In the genomic region with DNA sequence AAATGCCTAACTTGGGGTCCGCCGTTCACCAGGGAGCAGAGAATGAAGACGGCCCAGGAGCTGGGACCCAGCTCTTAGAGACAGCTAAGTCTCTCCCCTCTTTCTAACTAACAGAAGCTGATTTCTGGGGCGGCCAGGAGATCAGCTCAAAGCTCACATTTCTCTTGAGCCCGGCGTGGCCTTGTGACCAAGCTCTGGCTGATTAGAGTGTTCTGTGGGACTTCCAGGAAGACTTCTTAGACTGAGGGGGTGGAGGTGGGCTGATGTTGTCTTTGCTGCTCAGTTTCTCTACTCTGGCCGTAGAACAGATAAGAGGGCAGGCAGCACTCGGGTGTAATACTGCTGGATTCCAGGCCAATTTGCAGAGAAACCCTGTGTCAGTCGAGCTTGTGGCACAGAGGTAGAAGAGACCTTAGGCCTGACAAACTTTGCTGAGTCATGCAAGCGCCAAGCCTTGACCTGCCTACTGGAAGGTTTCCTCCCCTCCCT, we compare ENCODE assay signal across 9 mouse cellular contexts.
DNase-seq lines count a peak whose midpoint lies in the region; ATAC-seq lines count a peak whose summit lies in the region.
"Had no signal": no experiment of that assay in that cellular context is flagged by ENCODE, and none has a peak within 500 bp of the region (broad histone marks: within the 10 kb centered on the region; RNA-seq: fewer than 3 reads in every experiment).

No protein-coding gene starts in this region.

- H3K9me3 ChIP-seq in embryonic facial prominence, embryonic 15.5 days (replicated peaks), result no peaks in the 10 kb centered on the region
- no peaks in the 10 kb centered on the region for H3K9me3 ChIP-seq in hindbrain, embryonic 10.5 days
- no peaks in the 10 kb centered on the region for H3K9me3 ChIP-seq in limb, embryonic 13.5 days
- no peaks in the 10 kb centered on the region for H3K9me3 ChIP-seq in midbrain, embryonic 16.5 days (replicated peaks; ENCODE audit: control insufficient read depth, low read length, poor library complexity, severe bottlenecking)

- 0 out of 2 replicates have a peak overlapping the region, but pooled peaks have one; percentile 9 for H3K9ac ChIP-seq in embryonic facial prominence, embryonic 15.5 days
- H3K9ac ChIP-seq in limb, embryonic 13.5 days, result 0 out of 2 replicates have a peak overlapping the region, but pooled peaks have one; percentile 31
- H3K9ac ChIP-seq in midbrain, embryonic 16.5 days (ENCODE audit: low read depth, low read length), result peak overlapping the region; percentile 7; the same call in 1 of the 2 replicates

- H3K36me3 ChIP-seq in embryonic facial prominence, embryonic 15.5 days, result no peaks in the 10 kb centered on the region
- no peaks in the 10 kb centered on the region for H3K36me3 ChIP-seq in hindbrain, embryonic 10.5 days
- no peaks in the 10 kb centered on the region for H3K36me3 ChIP-seq in limb, embryonic 13.5 days
- H3K36me3 ChIP-seq in midbrain, embryonic 16.5 days (ENCODE audit: control insufficient read depth, insufficient read depth, low read length), result no peaks in the 10 kb centered on the region

- peak overlapping the region; percentile 76 for H3K27ac ChIP-seq in embryonic facial prominence, embryonic 15.5 days (replicated peaks)
- peak overlapping the region; percentile 82 for H3K27ac ChIP-seq in hindbrain, embryonic 10.5 days
- peak overlapping the region; percentile 76 for H3K27ac ChIP-seq in limb, embryonic 13.5 days
- peak overlapping the region; percentile 59 for H3K27ac ChIP-seq in midbrain, embryonic 16.5 days (ENCODE audit: low read length)

- H3K27me3 ChIP-seq in embryonic facial prominence, embryonic 15.5 days, result no peaks in the 10 kb centered on the region
- H3K27me3 ChIP-seq in hindbrain, embryonic 10.5 days (ENCODE audit: insufficient read depth, poor library complexity, severe bottlenecking), result no peaks in the 10 kb centered on the region
- peaks cover 2% of the 10 kb centered on the region; the same call in 1 of the 2 replicates for H3K27me3 ChIP-seq in limb, embryonic 13.5 days
- no peaks in the 10 kb centered on the region for H3K27me3 ChIP-seq in midbrain, embryonic 16.5 days (ENCODE audit: control insufficient read depth, insufficient read depth, low read depth, low read length)

- peak; percentile 61 for DNase-seq in spleen, adult 12 weeks (ENCODE audit: low spot score)
- DNase-seq in spleen, adult 18-20 months, result no peak
- DNase-seq in hindbrain, embryonic 10.5 days (ENCODE audit: low spot score), result peak; percentile 45
- DNase-seq in T-cell, adult 2 months (ENCODE audit: low spot score), result no peak

- 25% methylated on average over 10 of the region's 10 CpGs for WGBS in embryonic facial prominence, embryonic 15.5 days
- WGBS in hindbrain, embryonic 10.5 days, result 18% methylated on average over 10 of the region's 10 CpGs
- 22% methylated on average over 10 of the region's 10 CpGs for WGBS in limb, embryonic 13.5 days
- WGBS in midbrain, embryonic 16.5 days, result 15% methylated on average over 10 of the region's 10 CpGs

- H3K4me1 ChIP-seq in embryonic facial prominence, embryonic 15.5 days, result peaks cover 15% of the 10 kb centered on the region; the same call in 1 of the 2 replicates
- peaks cover 11% of the 10 kb centered on the region for H3K4me1 ChIP-seq in hindbrain, embryonic 10.5 days (replicated peaks)
- peaks cover 9% of the 10 kb centered on the region for H3K4me1 ChIP-seq in limb, embryonic 13.5 days
- H3K4me1 ChIP-seq in midbrain, embryonic 16.5 days (ENCODE audit: control insufficient read depth, insufficient read depth, low read length), result peaks cover 4% of the 10 kb centered on the region; the same call in 1 of the 2 replicates

- H3K4me3 ChIP-seq in embryonic facial prominence, embryonic 15.5 days (replicated peaks), result 0 out of 2 replicates have a peak overlapping the region, but pooled peaks have one; percentile 1
- H3K4me3 ChIP-seq in hindbrain, embryonic 10.5 days, result peak overlapping the region; percentile 30; the same call in 1 of the 2 replicates
- H3K4me3 ChIP-seq in limb, embryonic 13.5 days, result no peak overlapping the region
- H3K4me3 ChIP-seq in midbrain, embryonic 16.5 days (ENCODE audit: low read depth, low read length), result peak overlapping the region; percentile 13; the same call in 1 of the 2 replicates
- H3K4me3 ChIP-seq: myocyte had no signal

- peak overlapping the region; percentile 32 for H3K4me2 ChIP-seq in embryonic facial prominence, embryonic 15.5 days (replicated peaks)
- H3K4me2 ChIP-seq in limb, embryonic 13.5 days (replicated peaks), result peak overlapping the region; percentile 46
- H3K4me2 ChIP-seq in midbrain, embryonic 16.5 days (ENCODE audit: low read length), result peak overlapping the region; percentile 43

- ATAC-seq in embryonic facial prominence, embryonic 15.5 days (ENCODE audit: insufficient number of reproducible peaks, low FRiP score, low TSS enrichment, low read depth), result no peak
- peak; percentile 38; the same call in 1 of the 2 replicates for ATAC-seq in limb, embryonic 13.5 days (ENCODE audit: low FRiP score, low read depth)
- ATAC-seq in midbrain, embryonic 16.5 days, result peak; percentile 55
- ATAC-seq in frontal cortex, adult (ENCODE audit: low TSS enrichment), result no peak

Comparison
In these comparisons a context has a peak if more than half of its experiments do, and no peak if none do; other contexts are left out.
1. DNase-seq: peak in spleen, adult 12 weeks (single experiment) and hindbrain, embryonic 10.5 days (single experiment); none in spleen, adult 18-20 months (0 of 2) and T-cell, adult 2 months (single experiment).
2. ATAC-seq: peak in limb, embryonic 13.5 days (single experiment) and midbrain, embryonic 16.5 days (single experiment); none in embryonic facial prominence, embryonic 15.5 days (single experiment) and frontal cortex, adult (single experiment).
3. Peak in every context shown above with its lines, with median percentiles within 50 percentile points of each other: H3K27ac ChIP-seq, H3K4me2 ChIP-seq and H3K9ac ChIP-seq.